Mouse (Mus musculus) heart, adult 2 months (tissue): ENCODE data around the gene E130114P18Rik. TPM values are rescaled to one million over a fixed set of nuclear protein-coding genes. Genes with fewer than 3 reads are reported as not detected.

Experiments used
- DNase-seq, 2 experiments: peaks; one replicate each; pipeline ENCODE4 v3.0.0; 2021
- H3K27ac ChIP-seq: fragments of 200-600 bp; 2 replicates; pipeline ENCODE4 v1.8.1; 2022
- H3K27me3 ChIP-seq: fragments of 200-500 bp; 2 replicates; pipeline ENCODE4 v1.6.1; 2012; ENCODE audit warnings: mild to moderate bottlenecking, low read length, inconsistent platforms, mixed read lengths; ENCODE audit not compliant: control insufficient read depth, insufficient read depth
- H3K36me3 ChIP-seq: fragments of 200-500 bp; 2 replicates; pipeline ENCODE4 v1.6.1; 2012; ENCODE audit warnings: low read length, inconsistent platforms; ENCODE audit not compliant: control insufficient read depth, insufficient read depth
- H3K4me1 ChIP-seq: fragments of 200-500 bp; 2 replicates; pipeline ENCODE4 v1.6.1; 2011; ENCODE audit warnings: low read length; ENCODE audit not compliant: control insufficient read depth, insufficient read depth
- H3K4me3 ChIP-seq: fragments of 200-600 bp; 2 replicates; pipeline ENCODE4 v1.8.1; 2022
- H3K79me2 ChIP-seq: fragments of 200-500 bp; replicated peaks from 2 replicates; pipeline ENCODE4 v1.6.1; 2012; ENCODE audit warnings: mild to moderate bottlenecking, inconsistent platforms, low read length, moderate library complexity, mixed read lengths; ENCODE audit not compliant: control insufficient read depth, insufficient read depth
- H3K9ac ChIP-seq: fragments of 200-500 bp; 2 replicates; pipeline ENCODE4 v1.6.1; 2012; ENCODE audit warnings: low read depth, mild to moderate bottlenecking, control low read depth, inconsistent platforms, low read length, mixed read lengths
- CTCF ChIP-seq: fragments of 200-600 bp; IDR thresholded peaks from 2 replicates; pipeline ENCODE4 v1.8.1; 2022; ENCODE audit warnings: antibody characterized with exemption, mild to moderate bottlenecking, moderate library complexity
- EP300 ChIP-seq: fragments of 200-500 bp; IDR thresholded peaks from 2 replicates; pipeline ENCODE4 v1.6.1; 2011; ENCODE audit warnings: low read depth, low read length, control low read depth; ENCODE audit not compliant: insufficient read depth
- POLR2A ChIP-seq: fragments of 200-500 bp; IDR thresholded peaks from 2 replicates; pipeline ENCODE4 v1.6.1; 2011; ENCODE audit warnings: mild to moderate bottlenecking, low read depth, low read length, control low read depth; ENCODE audit not compliant: insufficient read depth
- WGBS: fragments of 180-500 bp; shearing (Covaris S2); methylation state at CpG from one replicate; pipeline ENCODE4 v1.1.7; 2018; 5-methylcytosine and 5-hydroxymethylcytosine counted together
- intact Hi-C: fragments of 180-260 bp; cut with DNase I; formaldehyde crosslinking; loops from one replicate; pipeline ENCODE4 v1.15.1; 2025
- polyA plus RNA-seq: library from polyadenylated mRNA; depleted of rRNA; stranded (reverse); fragments of >200 nt; gene quantifications from 2 replicates; pipeline ENCODE4 v1.2.3, GENCODE M21; 2012
- total RNA-seq, 2 experiments: library from RNA; stranded (reverse); gene quantifications; 2 replicates each; pipeline ENCODE4 v1.2.3; 2021

Gene E130114P18Rik
- total and polyA plus RNA-seq, 3 experiments: not detected

DNA sequence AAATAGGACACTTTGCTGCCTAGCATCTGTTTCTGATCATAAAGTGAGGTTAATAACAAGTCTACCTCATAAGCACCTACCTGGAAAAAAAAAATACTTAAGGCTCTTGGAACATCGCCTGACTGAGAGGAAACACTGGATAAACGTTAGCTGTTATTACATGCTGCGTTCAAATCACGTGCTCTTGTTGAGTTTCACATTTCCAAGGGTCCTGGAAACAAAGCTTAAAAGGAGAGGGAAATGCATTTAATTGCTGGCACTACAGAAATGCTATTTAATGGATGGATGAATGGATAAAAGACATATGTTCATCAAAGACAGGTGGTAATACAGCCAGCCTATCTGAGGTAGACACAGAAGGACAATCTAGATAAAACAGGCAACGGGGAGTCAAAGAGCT lies 200.4 kb downstream of the E130114P18Rik start:
- TF ChIP-seq POLR2A: no peak
- TF ChIP-seq CTCF: no peak
- no peak for TF ChIP-seq EP300
- Histone ChIP-seq H3K4me1 (no peaks in the 10 kb centered on the region), H3K79me2 (no peaks in the 10 kb centered on the region), H3K9ac (no peak overlapping the region), H3K27me3 (no peaks in the 10 kb centered on the region), H3K27ac (no peak overlapping the region), H3K36me3 (no peaks in the 10 kb centered on the region), H3K4me3 (no peak overlapping the region)
- 70% methylated on average over 5 of the region's 5 CpGs for WGBS
- DNase-seq: no peak
- intact Hi-C loops: no loop called here

DNA sequence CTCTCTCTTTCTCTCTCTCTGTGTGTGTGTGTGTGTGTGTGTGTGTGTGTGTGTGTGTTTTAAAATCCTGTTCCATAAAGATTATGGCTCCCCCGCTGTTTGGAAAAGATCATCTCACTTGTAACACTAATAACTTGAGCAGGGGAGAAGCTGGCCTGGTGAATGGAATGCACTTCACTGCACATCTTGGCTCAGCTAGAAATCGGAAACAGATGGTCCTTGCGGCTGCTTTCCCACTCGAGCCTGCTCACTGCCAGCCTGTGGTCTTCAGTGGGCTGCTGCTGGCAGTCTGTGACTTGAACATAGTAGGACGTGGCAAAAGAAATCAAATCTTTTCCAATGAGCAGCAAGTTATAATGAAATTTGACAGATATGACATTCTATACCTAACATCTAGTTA lies 202.4 kb downstream of the E130114P18Rik start:
- intact Hi-C loops: no loop called here

DNA sequence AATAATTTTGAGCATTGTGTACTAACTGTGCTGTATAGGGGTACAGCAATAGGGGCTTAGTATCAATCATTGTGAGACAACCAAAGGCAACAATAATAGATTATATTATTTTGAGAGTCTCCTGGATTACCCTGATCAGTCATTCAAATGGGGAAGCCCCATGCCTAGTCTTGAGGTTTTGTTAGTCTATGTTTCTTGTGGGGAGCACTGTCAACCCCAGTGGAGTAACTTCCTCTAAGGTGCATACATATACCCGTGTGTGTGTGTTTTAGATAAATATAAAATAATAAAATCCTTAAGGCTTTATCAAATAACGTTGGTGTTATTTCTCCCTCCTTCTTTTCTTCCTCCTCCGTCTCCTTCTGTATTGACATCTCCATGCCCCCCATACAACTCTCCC lies 208.6 kb downstream of the E130114P18Rik start:
- Histone ChIP-seq H3K79me2 (no peaks in the 10 kb centered on the region), H3K36me3 (no peaks in the 10 kb centered on the region), H3K4me3 (no peak overlapping the region), H3K27me3 (no peaks in the 10 kb centered on the region), H3K9ac (no peak overlapping the region), H3K27ac (no peak overlapping the region), H3K4me1 (no peaks in the 10 kb centered on the region)
- DNase-seq: no peak
- TF ChIP-seq EP300: no peak
- no peak for TF ChIP-seq CTCF
- no peak for TF ChIP-seq POLR2A
- 69% methylated on average over 3 of the region's 3 CpGs for WGBS
- intact Hi-C loops: loop anchor here (5.0 to 10.0 kb wide), 4 partner anchors 53 to 875 kb away; no protein-coding TSS in a partner anchor

More for the DNA sequence above, 202.4 kb downstream of the E130114P18Rik start:
- H3K4me1 ChIP-seq: no peaks in the 10 kb centered on the region
- H3K36me3 ChIP-seq: no peaks in the 10 kb centered on the region
- DNase-seq: no peak
- WGBS: 39% methylated on average over 5 of the region's 5 CpGs
- H3K9ac ChIP-seq: no peak overlapping the region
- no peak overlapping the region for H3K27ac ChIP-seq
- H3K27me3 ChIP-seq: no peaks in the 10 kb centered on the region
- H3K4me3 ChIP-seq: no peak overlapping the region
- TF ChIP-seq POLR2A: no peak
- TF ChIP-seq EP300: no peak
- no peak for TF ChIP-seq CTCF
- no peaks in the 10 kb centered on the region for H3K79me2 ChIP-seq

DNA sequence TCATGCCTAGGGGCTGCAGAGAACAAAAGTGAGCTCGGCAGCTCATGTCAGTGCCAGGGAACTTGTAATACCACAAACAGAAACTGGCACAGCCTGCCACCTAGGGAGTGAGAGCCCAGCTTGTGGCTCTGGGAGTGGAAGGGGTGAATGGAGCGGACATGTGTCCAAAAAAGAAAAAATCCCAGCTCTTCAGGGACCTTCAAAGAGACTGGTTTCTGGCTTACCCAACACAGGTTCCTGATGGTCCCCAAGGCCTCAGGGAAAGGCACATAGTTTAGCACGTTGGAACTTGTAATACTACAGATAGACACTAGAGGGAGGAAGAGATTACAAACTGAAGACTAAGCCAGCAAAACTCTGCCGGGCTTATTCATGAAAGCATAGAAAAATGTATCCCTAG lies 213.2 kb downstream of the E130114P18Rik start:
- no peak for DNase-seq
- H3K27ac ChIP-seq: no peak overlapping the region
- H3K79me2 ChIP-seq: no peaks in the 10 kb centered on the region
- TF ChIP-seq CTCF: peak; percentile 91
- no peak for TF ChIP-seq EP300
- H3K4me3 ChIP-seq: no peak overlapping the region
- no peak overlapping the region for H3K9ac ChIP-seq
- no peaks in the 10 kb centered on the region for H3K36me3 ChIP-seq
- intact Hi-C loops: loop anchor here (1.0 to 10.0 kb wide), 6 partner anchors 58 to 880 kb away; no protein-coding TSS in a partner anchor
- WGBS: 43% methylated on average over 4 of the region's 4 CpGs
- H3K27me3 ChIP-seq: no peaks in the 10 kb centered on the region
- no peaks in the 10 kb centered on the region for H3K4me1 ChIP-seq

DNA sequence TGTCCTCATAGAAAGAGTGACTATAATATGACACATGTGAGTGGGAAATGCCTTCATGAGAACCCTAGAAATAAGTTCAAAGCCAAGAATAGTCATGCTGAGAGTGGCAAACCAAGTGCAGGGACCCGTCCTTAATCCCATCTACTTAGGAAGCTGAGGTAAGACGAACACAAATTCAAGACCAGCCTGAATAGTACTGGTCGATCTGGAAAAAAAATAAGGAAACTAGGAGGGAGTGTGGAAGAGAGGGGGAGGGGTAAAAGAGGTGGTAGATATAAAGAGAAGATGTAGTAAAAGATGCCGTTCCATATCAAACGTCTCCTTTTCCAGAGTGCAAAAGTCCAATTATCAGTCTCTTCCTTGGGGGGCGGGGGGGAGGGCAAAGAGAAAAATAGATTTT lies 213.7 kb downstream of the E130114P18Rik start:
- no peak overlapping the region for H3K9ac ChIP-seq
- no peaks in the 10 kb centered on the region for H3K36me3 ChIP-seq
- DNase-seq: no peak
- H3K4me3 ChIP-seq: no peak overlapping the region
- TF ChIP-seq CTCF (no peak), EP300 (no peak), POLR2A (no peak)
- intact Hi-C loops: loop anchor here (1.0 to 10.0 kb wide), 5 partner anchors 182 to 881 kb away; no protein-coding TSS in a partner anchor
- H3K4me1 ChIP-seq: no peaks in the 10 kb centered on the region
- no peak overlapping the region for H3K27ac ChIP-seq
- H3K79me2 ChIP-seq: no peaks in the 10 kb centered on the region
- no peaks in the 10 kb centered on the region for H3K27me3 ChIP-seq
- 73% methylated on average over 6 of the region's 6 CpGs for WGBS

DNA sequence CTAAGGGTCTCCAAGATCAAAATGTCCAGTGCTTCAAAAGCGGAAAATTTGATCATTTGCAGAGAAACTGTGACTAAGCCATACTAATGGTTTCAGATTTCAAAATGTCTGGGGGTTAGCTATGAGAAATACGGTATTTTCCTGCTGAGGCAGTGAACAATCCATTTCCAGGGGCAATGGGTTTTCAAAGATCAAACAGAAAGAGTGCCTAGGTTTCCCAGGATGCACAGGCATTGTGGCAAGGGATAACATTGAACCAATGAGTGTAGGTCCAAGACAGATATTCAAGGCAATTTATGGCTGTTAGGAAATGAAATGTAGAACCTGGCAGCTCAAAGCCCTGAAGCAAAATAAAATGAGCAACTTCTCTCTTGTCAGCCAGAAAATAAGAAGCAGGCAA lies 220.3 kb downstream of the E130114P18Rik start:
- intact Hi-C loops: no loop called here

DNA sequence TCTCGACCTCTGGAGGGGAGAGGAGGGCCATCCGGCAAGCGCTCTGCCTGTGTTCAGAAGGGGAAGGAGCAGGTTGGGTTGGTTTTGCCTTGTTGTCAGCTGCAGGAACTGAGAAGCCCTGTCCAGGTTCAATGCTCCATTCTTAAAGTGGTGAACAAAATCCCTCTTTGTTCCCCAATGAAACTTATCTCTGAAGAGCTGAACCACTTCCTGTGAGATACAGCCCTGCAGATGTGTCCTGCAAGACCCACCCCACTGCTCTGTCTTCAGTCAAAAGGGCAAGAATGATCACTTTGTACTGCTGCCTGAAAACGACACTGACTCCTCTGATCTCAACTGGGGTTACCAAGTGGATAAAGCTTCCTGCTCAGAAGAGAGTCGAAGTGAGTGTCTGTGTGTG lies 233.9 kb downstream of the E130114P18Rik start:
- no peaks in the 10 kb centered on the region for H3K36me3 ChIP-seq
- H3K27me3 ChIP-seq: no peaks in the 10 kb centered on the region
- no peak overlapping the region for H3K9ac ChIP-seq
- no peak overlapping the region for H3K4me3 ChIP-seq
- intact Hi-C loops: no loop called here
- 22% methylated on average over 5 of the region's 5 CpGs for WGBS
- TF ChIP-seq EP300: no peak
- no peak for DNase-seq
- H3K27ac ChIP-seq: no peak overlapping the region
- no peaks in the 10 kb centered on the region for H3K4me1 ChIP-seq
- no peaks in the 10 kb centered on the region for H3K79me2 ChIP-seq

More for the DNA sequence above, 220.3 kb downstream of the E130114P18Rik start:
- no peaks in the 10 kb centered on the region for H3K4me1 ChIP-seq
- no peak overlapping the region for H3K9ac ChIP-seq
- no peaks in the 10 kb centered on the region for H3K27me3 ChIP-seq
- no peak for TF ChIP-seq CTCF
- no peak for TF ChIP-seq POLR2A
- TF ChIP-seq EP300: no peak
- no peak for DNase-seq
- WGBS: 93% methylated on average over 2 of the region's 2 CpGs
- H3K79me2 ChIP-seq: no peaks in the 10 kb centered on the region
- no peak overlapping the region for H3K4me3 ChIP-seq
- H3K36me3 ChIP-seq: no peaks in the 10 kb centered on the region
- H3K27ac ChIP-seq: no peak overlapping the region
